Comparison of ENCODE assay signal across 14 mouse cellular contexts in the genomic region with DNA sequence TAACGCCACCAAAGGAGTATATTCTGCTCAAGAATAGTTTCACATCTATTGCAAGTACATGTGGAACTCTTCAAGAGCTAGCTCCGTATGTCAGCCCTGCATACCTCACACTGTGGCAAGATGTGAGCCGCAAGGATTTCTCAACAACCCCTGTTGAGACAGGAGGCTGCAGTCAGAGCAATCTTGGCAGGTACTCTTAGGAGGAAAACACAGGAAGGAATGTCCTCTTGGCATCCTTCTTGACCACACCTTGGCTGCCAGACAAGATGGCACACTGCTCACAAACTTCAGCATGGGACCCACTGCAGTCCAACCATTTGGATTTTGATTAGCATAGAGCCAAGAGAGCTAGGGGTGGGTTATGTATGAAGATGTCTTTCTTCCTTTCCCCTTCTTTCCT.
DNase-seq lines count a peak whose midpoint lies in the region.
"Had no signal": no experiment of that assay in that cellular context is flagged by ENCODE, and none has a peak within 500 bp of the region (broad histone marks: within the 10 kb centered on the region; RNA-seq: fewer than 3 reads in every experiment).

No protein-coding gene starts in this region.

- peak; percentile 5 to 16 for DNase-seq in cerebellum, postnatal 25 days
- DNase-seq in cerebellum, adult 9-10 months = no peak
- DNase-seq in 3134 (ENCODE audit: extremely low read depth, insufficient read length, low spot score) = peak; percentile 70
- DNase-seq in 3T3-L1 (ENCODE audit: low read depth, low spot score) = peak; percentile 68
- peak; percentile 51 for DNase-seq in gonadal fat pad, adult 2 months (ENCODE audit: low read depth)
- DNase-seq in B cell, adult 2 months = no peak
- DNase-seq: adrenal gland, adult 2 months; adrenal gland, postnatal 36 days; cerebellum, adult 11 months; cerebellum, adult 9-11 months; forebrain, postnatal 0 days; gastrocnemius, adult 2 months; gastrocnemius, postnatal 25 days; kidney, adult 18-20 months had no signal

Comparison
In these comparisons a context has a peak if more than half of its experiments do, and no peak if none do; other contexts are left out.
1. DNase-seq: peak in cerebellum, postnatal 25 days (2 of 2), 3134 (single experiment), 3T3-L1 (single experiment) and gonadal fat pad, adult 2 months (single experiment); none in cerebellum, adult 9-10 months (single experiment) and B cell, adult 2 months (0 of 2).